Mouse (Mus musculus) small intestine, adult 2 months (tissue): ENCODE data around the gene Snx15.

Experiments used
- CTCF ChIP-seq: fragments of 200-500 bp; IDR thresholded peaks from 2 replicates; pipeline ENCODE4 v1.5.1; 2012; ENCODE audit warnings: low read depth, mild to moderate bottlenecking, control low read depth, inconsistent platforms, low read length, moderate library complexity, mixed read lengths; ENCODE audit not compliant: insufficient replicate concordance, insufficient read length; ENCODE audit errors: extremely low read depth
- POLR2A ChIP-seq: fragments of 200-500 bp; IDR thresholded peaks from 2 replicates; pipeline ENCODE4 v1.6.1; 2012; ENCODE audit warnings: low read depth, mild to moderate bottlenecking, control low read depth, inconsistent platforms, low read length, moderate library complexity

- TF ChIP-seq CTCF (no peak), POLR2A (no peak)
These were observed 25.8 kb downstream of the Snx15 start for GRCm38 (mm10) chr19:6102169-6102853.
